Mouse (Mus musculus) heart, postnatal 14 days (tissue): ENCODE data around the gene Lyst. TPM values are rescaled to one million over a fixed set of nuclear protein-coding genes. Genes with fewer than 3 reads are reported as not detected.

ENCODE experiments used
- DNase-seq, 2 experiments: peaks; one replicate each; pipeline ENCODE4 v3.0.0; 2021 to 2022
- intact Hi-C: fragments of 180-260 bp; cut with DNase I; formaldehyde crosslinking; loops from one replicate; pipeline ENCODE4 v1.15.1; 2025
- total RNA-seq, 2 experiments: library from RNA; stranded (reverse); gene quantifications; 2 replicates each; pipeline ENCODE4 v1.2.3; 2021

Gene Lyst
- total RNA-seq, 2 experiments from 2014 or later = 9.6 to 13.3 TPM

GRCm38 (mm10) chr13:13572060-13572835, 17.9 kb upstream of the Lyst start:
- intact Hi-C loops = loop anchor here (5.0 kb wide), 1 partner anchor 40 kb away; no protein-coding TSS in a partner anchor

GRCm38 (mm10) chr13:13572941-13573340, 17.3 kb upstream of the Lyst start:
- DNase-seq = no peak
- intact Hi-C loops = loop anchor here (5.0 kb wide), 1 partner anchor 41 kb away; no protein-coding TSS in a partner anchor

More at GRCm38 (mm10) chr13:13572060-13572835, 17.9 kb upstream of the Lyst start:
- DNase-seq = no peak

GRCm38 (mm10) chr13:13573572-13574257, 16.5 kb upstream of the Lyst start:
- intact Hi-C loops = loop anchor here (5.0 kb wide), 1 partner anchor 41 kb away; no protein-coding TSS in a partner anchor
- peak; percentile 77 to 86 for DNase-seq

GRCm38 (mm10) chr13:13574258-13574870, 15.8 kb upstream of the Lyst start:
- intact Hi-C loops = loop anchor here (5.0 kb wide), 1 partner anchor 42 kb away; no protein-coding TSS in a partner anchor
- DNase-seq = no peak

- intact Hi-C loops = no loop called here
- no peak for DNase-seq
Measured at GRCm38 (mm10) chr13:13575106-13575505, 15.1 kb upstream of the Lyst start.

GRCm38 (mm10) chr13:13576469-13577205, 13.6 kb upstream of the Lyst start:
- DNase-seq = no peak
- intact Hi-C loops = no loop called here

- intact Hi-C loops = no loop called here
Measured at GRCm38 (mm10) chr13:13581988-13582387, 8.2 kb upstream of the Lyst start.

GRCm38 (mm10) chr13:13583473-13583872, 6.7 kb upstream of the Lyst start:
- intact Hi-C loops = no loop called here
- no peak for DNase-seq

More at GRCm38 (mm10) chr13:13581988-13582387, 8.2 kb upstream of the Lyst start:
- DNase-seq = no peak

- intact Hi-C loops = no loop called here
- no peak for DNase-seq
Measured at GRCm38 (mm10) chr13:13587653-13588184, 2.5 kb upstream of the Lyst start.

GRCm38 (mm10) chr13:13588518-13588917, 1.7 kb upstream of the Lyst start:
- no peak for DNase-seq
- intact Hi-C loops = no loop called here

GRCm38 (mm10) chr13:13589032-13589431, 1.2 kb upstream of the Lyst start:
- intact Hi-C loops = no loop called here
- no peak for DNase-seq

- DNase-seq = no peak
- intact Hi-C loops = no loop called here
Measured at GRCm38 (mm10) chr13:13591892-13592291, 1.7 kb downstream of the Lyst start.

- intact Hi-C loops = no loop called here
- no peak for DNase-seq
Measured at GRCm38 (mm10) chr13:13596424-13597044, 6.3 kb downstream of the Lyst start.

GRCm38 (mm10) chr13:13597896-13598295, 7.7 kb downstream of the Lyst start:
- intact Hi-C loops = no loop called here
- no peak for DNase-seq

GRCm38 (mm10) chr13:13601407-13601806, 11.2 kb downstream of the Lyst start:
- intact Hi-C loops = no loop called here
- no peak for DNase-seq

GRCm38 (mm10) chr13:13606149-13606548, 16.0 kb downstream of the Lyst start:
- no peak for DNase-seq
- intact Hi-C loops = no loop called here

- intact Hi-C loops = no loop called here
- no peak for DNase-seq
Measured at GRCm38 (mm10) chr13:13608311-13608710, 18.1 kb downstream of the Lyst start.

- no peak for DNase-seq
Measured at GRCm38 (mm10) chr13:13609655-13610054, 19.5 kb downstream of the Lyst start.

GRCm38 (mm10) chr13:13612882-13613281, 22.7 kb downstream of the Lyst start:
- intact Hi-C loops = loop anchor here (1.0 kb wide), 1 partner anchor 96 kb away; no protein-coding TSS in a partner anchor
- DNase-seq = peak; percentile 19 to 44

More at GRCm38 (mm10) chr13:13609655-13610054, 19.5 kb downstream of the Lyst start:
- intact Hi-C loops = no loop called here

GRCm38 (mm10) chr13:13614235-13614634, 24.0 kb downstream of the Lyst start:
- no peak for DNase-seq
- intact Hi-C loops = no loop called here
